Mouse (Mus musculus) brown adipose tissue, adult 24 weeks (tissue): ENCODE measurements at regions not wholly inside any gene's neighbourhood (a gene's known extent, or its start where the extent isn't known, plus 50 kb on each side); places are given as distances from the start of the nearest gene placed in this dataset.
A peak's percentile ranks its signal among the peaks of the same experiment; 100 is the strongest.

Experiments
- H3K27ac ChIP-seq: fragments of 200-500 bp; replicated peaks from 2 replicates; pipeline ENCODE4 v1.5.1; 2012; ENCODE audit warnings: low read depth, mild to moderate bottlenecking, low read length
- H3K4me1 ChIP-seq: fragments of 200-500 bp; 2 replicates; pipeline ENCODE4 v1.6.1; 2012; ENCODE audit warnings: low read length, mixed read lengths; ENCODE audit not compliant: control insufficient read depth, insufficient read depth, insufficient read length
- H3K4me3 ChIP-seq: fragments of 200-500 bp; 2 replicates; pipeline ENCODE4 v1.5.1; 2012; ENCODE audit warnings: low read depth, mild to moderate bottlenecking, low read length, moderate library complexity; ENCODE audit not compliant: insufficient read depth

DNA sequence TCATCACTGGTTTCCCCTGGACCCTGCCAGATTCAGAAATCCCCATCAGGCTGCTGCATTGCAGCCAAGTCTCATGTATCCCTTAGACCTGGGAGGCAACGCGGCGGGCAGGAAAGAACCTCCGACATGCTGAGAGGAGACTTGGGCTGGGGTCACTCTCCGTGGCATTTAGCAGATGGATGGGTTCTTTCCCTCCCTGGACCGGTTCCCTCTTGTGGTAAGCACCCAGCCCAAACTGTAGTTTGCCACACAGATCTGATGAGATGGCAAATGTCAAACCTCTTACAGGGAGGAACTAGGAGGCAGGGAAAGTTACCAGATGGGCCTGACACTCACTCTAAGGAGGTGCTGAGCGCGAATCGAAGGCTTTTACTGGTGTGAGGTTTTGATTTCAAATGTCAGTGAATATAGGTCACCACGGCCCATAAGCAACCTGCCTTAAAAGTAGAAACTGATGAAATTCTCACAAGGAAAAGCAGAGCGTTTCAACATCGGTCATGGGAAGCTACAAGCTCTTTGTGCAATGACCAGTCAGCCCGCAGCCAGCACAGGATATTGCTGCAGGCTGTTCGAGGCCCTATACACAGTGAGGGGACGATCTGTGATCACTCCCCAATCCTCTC, 199.9 kb upstream of the Lpp start:
- H3K4me1 ChIP-seq, result peaks cover 12% of the 10 kb centered on the region; the same call in 1 of the 2 replicates
- no peak overlapping the region for H3K4me3 ChIP-seq
- peak overlapping the region; percentile 77 for H3K27ac ChIP-seq

DNA sequence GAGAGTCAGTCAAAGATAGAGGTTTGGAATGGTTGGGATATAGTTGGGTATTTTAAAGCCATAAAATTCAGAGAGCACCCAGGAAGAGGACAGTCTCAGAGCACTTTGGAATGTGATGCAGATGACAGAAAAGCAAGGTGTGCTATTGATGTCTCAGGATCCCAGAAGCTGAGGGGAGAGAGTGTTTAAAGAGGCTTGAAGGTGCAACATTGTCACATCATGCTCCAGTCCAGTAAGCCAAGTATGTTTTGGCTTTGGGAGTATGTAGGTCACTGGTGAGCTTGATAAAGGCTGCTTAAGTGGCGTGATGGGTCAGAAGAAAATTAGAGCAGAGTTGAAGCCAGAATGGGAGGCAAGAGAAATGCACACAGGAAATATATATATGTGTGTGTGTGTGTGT, 201.3 kb upstream of the Lpp start:
- Histone ChIP-seq H3K4me1 (peaks cover 12% of the 10 kb centered on the region; the same call in 1 of the 2 replicates), H3K27ac (peak overlapping the region; percentile 77), H3K4me3 (no peak overlapping the region)

- Histone ChIP-seq H3K27ac (no peak overlapping the region), H3K4me1 (peaks cover 7% of the 10 kb centered on the region), H3K4me3 (no peak overlapping the region)
These were observed 198.5 kb upstream of the Bcl6 start for GRCm38 (mm10) chr16:24187131-24187530.

- H3K27ac ChIP-seq, result no peak overlapping the region
- H3K4me3 ChIP-seq, result no peak overlapping the region
- peaks cover 4% of the 10 kb centered on the region for H3K4me1 ChIP-seq
These were observed 197.3 kb upstream of the Bcl6 start for GRCm38 (mm10) chr16:24185989-24186388.

DNA sequence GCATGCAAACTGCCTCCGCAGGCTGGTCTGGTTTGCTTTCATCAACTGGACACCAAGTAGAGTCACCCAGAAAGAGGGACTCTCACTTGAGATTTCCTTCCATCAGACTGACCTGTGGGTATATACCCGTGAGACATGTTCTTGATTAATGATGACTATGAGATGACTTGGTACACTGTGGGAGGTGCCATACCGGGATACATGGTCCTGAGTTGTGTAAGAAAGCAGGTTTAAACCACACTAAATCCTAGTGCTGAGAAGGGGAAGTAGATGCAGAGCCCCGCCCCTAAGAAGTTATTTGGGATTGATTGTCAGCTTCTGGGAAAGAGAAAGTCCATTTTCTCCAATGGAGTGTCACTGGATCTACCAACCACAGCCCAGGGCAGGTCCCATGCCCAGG, 196.2 kb upstream of the Bcl6 start:
- Histone ChIP-seq H3K27ac (no peak overlapping the region), H3K4me3 (no peak overlapping the region)

DNA sequence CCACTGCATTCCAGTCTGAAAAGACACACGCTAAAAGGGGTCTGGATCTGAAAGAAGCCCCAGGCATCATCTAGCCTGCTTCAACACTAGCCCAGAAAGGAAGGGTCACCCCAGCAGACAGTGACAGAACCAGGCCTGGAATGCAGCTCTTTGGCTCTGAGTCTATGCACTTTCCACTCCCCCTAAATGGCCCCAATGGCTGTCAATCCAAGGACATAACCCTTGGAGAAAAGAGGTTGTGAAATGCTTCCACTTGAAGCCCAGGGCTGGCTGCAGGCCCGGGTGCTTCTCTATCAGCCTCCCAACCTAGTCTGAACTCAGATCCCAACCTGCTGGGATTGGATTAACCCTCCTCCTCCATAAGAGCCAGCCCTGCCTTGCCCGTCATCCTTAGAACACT, 194.6 kb upstream of the Bcl6 start:
- peaks cover 7% of the 10 kb centered on the region for H3K4me1 ChIP-seq
- no peak overlapping the region for H3K4me3 ChIP-seq
- H3K27ac ChIP-seq, result peak overlapping the region; percentile 76

More for the DNA sequence above, 196.2 kb upstream of the Bcl6 start:
- peaks cover 7% of the 10 kb centered on the region for H3K4me1 ChIP-seq

- H3K4me3 ChIP-seq, result no peak overlapping the region
- H3K4me1 ChIP-seq, result peaks cover 7% of the 10 kb centered on the region
- H3K27ac ChIP-seq, result no peak overlapping the region
These were observed 192.7 kb upstream of the Bcl6 start for GRCm38 (mm10) chr16:24181388-24181787.

DNA sequence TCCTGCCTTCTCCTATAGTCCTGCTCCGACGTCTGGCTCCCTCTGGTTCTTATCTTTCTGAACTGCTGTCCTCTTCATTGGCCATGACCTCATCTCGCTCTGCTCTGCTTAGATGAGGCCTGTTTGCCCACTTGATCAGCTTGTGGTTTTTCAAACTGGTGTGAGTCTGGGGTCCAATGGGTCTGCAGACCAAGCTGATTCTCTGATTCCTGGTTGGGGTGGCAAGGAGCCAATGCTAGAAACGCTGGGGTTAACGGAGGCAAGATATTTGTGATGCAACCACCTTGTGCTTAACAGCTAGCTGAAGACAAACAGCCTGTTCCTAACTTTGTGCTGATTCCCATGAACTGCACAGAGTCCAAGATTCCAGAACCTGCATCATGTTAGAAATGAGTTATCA, 192.0 kb upstream of the Bcl6 start:
- Histone ChIP-seq H3K27ac (peak overlapping the region; percentile 56; the same call in 1 of the 2 replicates), H3K4me3 (no peak overlapping the region), H3K4me1 (peaks cover 7% of the 10 kb centered on the region)

DNA sequence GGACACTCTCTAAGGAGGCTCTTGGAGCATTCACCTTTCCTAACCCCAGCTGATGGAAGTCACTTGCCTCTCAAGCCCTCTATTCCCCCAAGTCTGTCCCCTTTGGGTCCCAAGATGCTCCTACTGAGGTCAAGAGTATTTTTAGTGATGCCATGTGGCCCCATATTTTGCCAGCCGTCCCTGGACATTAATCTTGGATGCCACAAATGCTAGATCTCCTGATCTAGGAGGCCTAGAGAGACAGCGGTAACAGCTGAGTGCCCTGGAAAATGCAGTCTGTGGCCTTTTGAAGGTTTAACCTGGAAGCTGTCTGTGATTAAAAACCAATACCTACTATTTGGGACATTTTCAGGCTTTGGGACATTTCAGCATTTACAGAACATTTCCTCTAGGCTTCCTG, 188.9 kb upstream of the Bcl6 start:
- Histone ChIP-seq H3K4me1 (peaks cover 5% of the 10 kb centered on the region), H3K27ac (peak overlapping the region; percentile 63), H3K4me3 (no peak overlapping the region)

- Histone ChIP-seq H3K27ac (peak overlapping the region; percentile 42), H3K4me3 (no peak overlapping the region), H3K4me1 (peaks cover 5% of the 10 kb centered on the region)
These were observed 188.5 kb upstream of the Bcl6 start for GRCm38 (mm10) chr16:24177131-24177530.

- Histone ChIP-seq H3K27ac (no peak overlapping the region), H3K4me1 (peaks cover 5% of the 10 kb centered on the region), H3K4me3 (no peak overlapping the region)
These were observed 187.4 kb upstream of the Bcl6 start for GRCm38 (mm10) chr16:24176057-24176456.

GRCm38 (mm10) chr16:24175235-24175760, 186.6 kb upstream of the Bcl6 start:
- no peak overlapping the region for H3K4me3 ChIP-seq
- H3K27ac ChIP-seq, result no peak overlapping the region
- peaks cover 2% of the 10 kb centered on the region; the same call in 1 of the 2 replicates for H3K4me1 ChIP-seq

GRCm38 (mm10) chr16:24174595-24174994, 185.9 kb upstream of the Bcl6 start:
- Histone ChIP-seq H3K27ac (no peak overlapping the region), H3K4me1 (peaks cover 2% of the 10 kb centered on the region; the same call in 1 of the 2 replicates), H3K4me3 (no peak overlapping the region)

GRCm38 (mm10) chr16:24173783-24174518, 185.3 kb upstream of the Bcl6 start:
- no peak overlapping the region for H3K4me3 ChIP-seq
- no peak overlapping the region for H3K27ac ChIP-seq
- peaks cover 2% of the 10 kb centered on the region; the same call in 1 of the 2 replicates for H3K4me1 ChIP-seq

DNA sequence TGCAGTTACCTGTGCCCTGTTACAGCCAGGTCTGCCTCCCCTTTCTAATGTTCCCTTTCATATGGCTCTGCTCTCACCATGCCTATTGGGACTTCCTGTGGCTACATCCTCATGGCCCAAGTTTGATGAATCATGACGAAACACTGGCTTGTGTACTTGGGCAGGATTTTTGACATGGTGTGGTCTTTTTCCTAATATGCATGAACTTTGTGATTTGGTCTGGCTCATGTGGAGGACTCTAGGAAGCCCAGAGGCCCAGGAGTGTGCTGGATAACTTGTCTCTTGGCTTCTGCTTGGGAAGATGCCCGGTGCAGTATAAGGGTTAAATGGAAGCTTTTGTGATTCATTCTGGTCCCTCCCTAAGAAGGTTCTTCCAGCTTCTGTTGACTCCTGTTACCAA, 184.0 kb upstream of the Bcl6 start:
- Histone ChIP-seq H3K4me3 (no peak overlapping the region), H3K27ac (no peak overlapping the region)

DNA sequence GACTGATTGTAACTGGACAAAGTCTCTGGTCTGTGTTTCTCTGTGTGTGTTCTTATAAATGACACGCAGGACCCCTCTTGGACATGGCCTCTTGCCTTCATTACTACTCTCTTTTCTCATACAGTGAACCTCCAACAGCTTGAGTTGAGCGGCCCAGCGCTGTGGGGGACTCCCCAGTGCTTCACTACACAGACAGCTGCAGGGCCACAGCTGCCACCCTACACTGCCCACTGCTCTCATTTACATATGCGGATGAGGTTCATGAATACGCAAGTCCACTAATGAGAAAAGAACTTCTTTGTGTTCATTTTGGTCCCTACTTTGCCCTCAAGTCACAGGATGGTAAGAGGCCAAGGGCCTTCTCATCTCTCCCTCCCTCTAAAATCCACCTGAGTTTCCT, 183.4 kb upstream of the Bcl6 start:
- H3K4me1 ChIP-seq, result peaks cover 2% of the 10 kb centered on the region; the same call in 1 of the 2 replicates
- H3K27ac ChIP-seq, result no peak overlapping the region
- H3K4me3 ChIP-seq, result no peak overlapping the region

More for the DNA sequence above, 184.0 kb upstream of the Bcl6 start:
- peaks cover 2% of the 10 kb centered on the region; the same call in 1 of the 2 replicates for H3K4me1 ChIP-seq
